Mouse (Mus musculus) cerebellum, adult 9-10 months (tissue): ENCODE results near the gene 1110008L16Rik.
A peak's percentile ranks its signal among the peaks of the same experiment; 100 is the strongest.
"Not testable (repeated sequence)": the region's sequence is repeated elsewhere in the genome, so short reads cannot be mapped to it uniquely, and the experiment has no call there.

ENCODE experiments used
- DNase-seq: peaks from one replicate; pipeline ENCODE4 v3.0.0; 2022

Gene 1110008L16Rik

GRCm38 (mm10) chr12:55299336-55299735 is at the start of gene 1110008L16Rik:
Gene 1110008L16Rik, plus strand, starts transcription at chr12:55299577.
- no peak for DNase-seq

- not testable (repeated sequence) for DNase-seq
Measured at GRCm38 (mm10) chr12:55261950-55262349, 37.4 kb upstream of the 1110008L16Rik start.

GRCm38 (mm10) chr12:55263385-55263784 is 36.0 kb upstream of the 1110008L16Rik start:
- not testable (repeated sequence) for DNase-seq

- DNase-seq: no peak
Measured at GRCm38 (mm10) chr12:55272243-55272642, 27.1 kb upstream of the 1110008L16Rik start.

GRCm38 (mm10) chr12:55277583-55277982 is 21.8 kb upstream of the 1110008L16Rik start:
- not testable (repeated sequence) for DNase-seq

GRCm38 (mm10) chr12:55298112-55298511 is 1.3 kb upstream of the 1110008L16Rik start:
- DNase-seq: no peak

- no peak for DNase-seq
Measured at GRCm38 (mm10) chr12:55300820-55301351, 1.5 kb downstream of the 1110008L16Rik start.

GRCm38 (mm10) chr12:55301472-55302300 is 2.3 kb downstream of the 1110008L16Rik start:
- no peak for DNase-seq

GRCm38 (mm10) chr12:55302485-55303441 is 3.4 kb downstream of the 1110008L16Rik start, which contains the start of gene Ppp2r3c:
Gene Ppp2r3c, minus strand, starts transcription at chr12:55302998.
- DNase-seq: peak; percentile 91

- DNase-seq: no peak
Measured at GRCm38 (mm10) chr12:55306371-55306770, 7.0 kb downstream of the 1110008L16Rik start.

GRCm38 (mm10) chr12:55307566-55307965 is 8.2 kb downstream of the 1110008L16Rik start:
- no peak for DNase-seq

GRCm38 (mm10) chr12:55308731-55309130 is 9.4 kb downstream of the 1110008L16Rik start:
- DNase-seq: no peak

GRCm38 (mm10) chr12:55309501-55309900 is 10.1 kb downstream of the 1110008L16Rik start:
- DNase-seq: no peak

GRCm38 (mm10) chr12:55311841-55312240 is 12.5 kb downstream of the 1110008L16Rik start:
- no peak for DNase-seq

- no peak for DNase-seq
Measured at GRCm38 (mm10) chr12:55313901-55314300, 14.5 kb downstream of the 1110008L16Rik start.

- peak; percentile 83 for DNase-seq
Measured at GRCm38 (mm10) chr12:55315192-55315591, 15.8 kb downstream of the 1110008L16Rik start.

- DNase-seq: no peak
Measured at GRCm38 (mm10) chr12:55321642-55322291, 22.4 kb downstream of the 1110008L16Rik start.

GRCm38 (mm10) chr12:55325702-55326101 is 26.3 kb downstream of the 1110008L16Rik start:
- DNase-seq: no peak

- no peak for DNase-seq
Measured at GRCm38 (mm10) chr12:55328784-55329183, 29.4 kb downstream of the 1110008L16Rik start.

- no peak for DNase-seq
Measured at GRCm38 (mm10) chr12:55329351-55329750, 30.0 kb downstream of the 1110008L16Rik start.

- no peak for DNase-seq
Measured at GRCm38 (mm10) chr12:55333662-55334061, 34.3 kb downstream of the 1110008L16Rik start.

GRCm38 (mm10) chr12:55338490-55338889 is 39.1 kb downstream of the 1110008L16Rik start:
- DNase-seq: not testable (repeated sequence)
